Mouse (Mus musculus) naive thymus-derived CD4-positive, alpha-beta T cell, adult 2 months (primary cell): ENCODE measurements around the gene Ager.

Source experiments
- DNase-seq: peaks from one replicate; pipeline ENCODE4 v3.0.0-alpha.2; 2011; ENCODE audit warnings: low read depth

The Ager gene

DNA sequence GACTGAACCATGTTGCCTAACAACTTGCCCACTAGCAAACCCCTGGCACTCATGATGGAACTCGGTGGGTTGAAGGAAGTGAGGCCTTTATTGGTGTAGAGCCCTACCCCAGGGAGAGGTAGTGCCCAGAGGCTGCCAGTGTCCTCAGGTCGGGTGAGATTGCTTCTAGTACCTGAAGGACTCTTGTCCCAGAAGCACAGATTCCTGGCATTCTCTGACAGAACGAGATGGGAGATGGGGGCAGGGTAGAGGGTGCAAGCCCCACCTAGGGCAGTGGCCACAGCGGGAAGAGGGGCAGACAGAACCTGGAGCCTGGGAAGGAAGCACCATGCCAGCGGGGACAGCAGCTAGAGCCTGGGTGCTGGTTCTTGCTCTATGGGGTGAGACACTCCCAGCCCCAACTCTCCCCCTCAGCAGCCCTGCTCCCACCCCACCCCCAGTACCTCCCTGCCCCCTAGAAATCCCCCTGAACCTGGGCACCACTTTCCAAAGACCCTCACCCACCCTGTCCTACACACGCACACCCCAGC is at the start of gene Ager:
Gene Ager (plus strand): TSS at position 297 of the 530 bp plus-strand sequence.
- no peak for DNase-seq

DNA sequence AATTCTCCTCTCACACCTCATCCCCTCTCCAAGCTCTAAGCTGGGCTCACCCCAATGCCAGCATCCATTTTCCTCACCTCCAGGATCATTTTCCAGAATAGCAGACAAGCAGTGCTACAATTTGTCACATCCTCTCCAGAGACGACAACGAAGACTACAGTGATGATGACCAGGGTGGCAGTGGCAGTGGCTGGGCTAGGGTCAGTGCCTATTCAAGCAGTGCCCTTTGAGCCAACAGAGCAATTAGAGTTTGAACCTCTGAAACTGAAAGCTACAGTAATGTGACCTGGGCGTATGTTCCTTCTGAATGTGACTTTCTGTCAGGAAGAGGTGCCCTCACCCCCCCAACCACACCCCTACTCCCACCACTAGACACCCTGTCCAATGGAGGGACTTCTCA is 48.5 kb upstream of the Ager start:
- no peak for DNase-seq

DNA sequence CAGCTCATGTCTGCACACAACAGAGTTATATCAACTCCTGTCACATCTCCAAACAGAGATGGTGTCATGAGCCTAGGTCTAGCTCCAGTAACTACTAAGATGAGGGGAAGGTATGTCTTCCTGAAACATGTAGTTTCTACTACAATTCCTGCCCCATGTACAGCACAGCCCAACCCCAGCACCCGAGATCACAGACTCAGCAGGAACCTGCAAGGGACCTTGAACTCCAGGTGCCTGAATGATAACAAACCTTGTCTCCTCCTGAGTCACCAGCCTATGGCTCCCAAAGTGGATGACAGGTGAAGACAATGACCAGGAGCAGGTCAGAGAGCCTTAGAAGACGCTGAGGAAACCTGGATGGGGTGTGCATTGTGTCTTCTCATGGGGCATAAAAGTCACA is 47.8 kb upstream of the Ager start:
- DNase-seq: no peak

GRCm38 (mm10) chr17:34555483-34555882 is 42.2 kb upstream of the Ager start:
- DNase-seq: peak; percentile 84

- no peak for DNase-seq
These were observed 41.3 kb upstream of the Ager start for GRCm38 (mm10) chr17:34556406-34556805.

GRCm38 (mm10) chr17:34557411-34557810 is 40.3 kb upstream of the Ager start:
- no peak for DNase-seq

- DNase-seq: no peak
These were observed 38.5 kb upstream of the Ager start for GRCm38 (mm10) chr17:34559116-34559515.

DNA sequence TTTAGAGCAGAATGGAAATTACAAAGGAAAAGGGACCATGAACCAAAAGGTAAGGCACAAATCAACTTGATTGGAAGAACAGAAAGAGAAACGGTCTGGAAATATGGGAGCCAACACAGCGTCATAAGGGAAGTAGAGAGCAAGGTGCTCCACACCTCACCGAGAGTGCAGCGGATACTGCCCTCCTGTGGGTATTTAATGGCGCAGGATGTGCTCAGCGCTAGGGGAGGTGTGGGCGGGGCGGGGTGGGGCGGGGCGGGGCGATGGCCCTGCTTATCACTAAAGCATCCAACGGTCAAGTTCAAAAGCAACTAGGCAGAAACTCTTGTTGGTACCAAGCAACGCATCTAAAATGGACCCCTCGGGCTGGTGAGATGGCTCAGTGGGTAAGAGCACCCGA is 37.8 kb upstream of the Ager start:
- peak; percentile 40 for DNase-seq

DNA sequence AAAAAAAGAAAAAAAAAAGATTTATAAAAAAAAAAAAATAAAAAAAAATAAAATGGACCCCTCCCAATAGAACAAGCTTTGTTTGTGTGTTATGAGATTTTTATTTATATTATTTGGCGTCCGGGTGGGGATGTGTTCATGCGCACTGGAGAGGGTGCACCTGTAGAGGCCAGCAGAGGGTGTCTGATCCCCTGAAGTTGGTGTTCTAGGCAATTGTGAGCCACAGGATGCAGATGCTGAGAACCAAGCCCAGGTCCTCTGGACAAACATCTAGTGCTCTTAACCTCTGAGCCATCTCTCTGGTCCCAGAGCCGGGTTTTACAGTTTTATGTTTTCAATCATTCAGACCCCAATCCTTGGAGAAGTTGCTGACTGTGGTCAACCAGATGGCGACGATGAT is 37.2 kb upstream of the Ager start:
- no peak for DNase-seq

GRCm38 (mm10) chr17:34561200-34561599 is 36.5 kb upstream of the Ager start:
- peak; percentile 39 for DNase-seq

- no peak for DNase-seq
These were observed 35.1 kb upstream of the Ager start for GRCm38 (mm10) chr17:34562595-34562994.

DNA sequence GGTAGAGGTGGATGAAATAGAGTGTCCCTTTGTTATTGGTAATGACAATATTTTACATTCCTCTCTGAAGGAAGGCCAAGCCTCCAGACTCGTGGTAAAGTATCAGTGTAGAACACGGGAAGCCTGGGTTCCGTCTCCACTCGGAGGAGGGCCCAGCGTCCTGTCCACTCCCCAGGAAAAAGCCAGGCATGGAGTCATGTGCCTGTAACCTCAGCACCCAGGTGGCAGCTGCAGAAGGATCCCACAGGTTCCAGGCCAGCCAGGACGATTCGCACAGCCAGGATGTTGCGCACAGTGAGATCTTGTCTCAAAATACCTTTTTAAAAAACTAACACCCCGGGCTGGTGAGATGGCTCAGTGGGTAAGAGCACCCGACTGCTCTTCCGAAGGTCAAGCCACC is 34.3 kb upstream of the Ager start:
- DNase-seq: no peak

GRCm38 (mm10) chr17:34564003-34564421 is 33.6 kb upstream of the Ager start, which contains the start of gene Notch4:
Notch4 (plus strand) TSS chr17:34564268.
- no peak for DNase-seq

DNA sequence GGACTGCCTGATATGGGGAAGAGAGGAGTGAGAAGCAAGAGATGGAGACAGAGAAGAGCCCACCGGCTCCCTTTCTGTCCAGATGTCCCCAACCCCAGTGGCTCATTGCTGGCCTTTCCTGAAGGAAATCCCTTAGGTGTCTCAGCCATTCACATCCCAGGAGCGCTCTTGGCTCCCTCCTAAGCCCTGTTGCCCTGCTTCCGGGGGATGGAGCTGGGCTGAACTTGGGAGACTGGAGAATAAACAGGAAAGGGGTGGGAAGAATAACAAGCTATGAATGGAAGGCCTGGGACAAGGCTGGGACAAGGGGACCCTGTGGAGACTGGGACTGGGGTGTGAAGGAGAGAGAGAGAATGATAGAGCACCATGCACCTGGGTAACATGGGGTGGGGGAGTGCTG is 32.9 kb upstream of the Ager start:
- no peak for DNase-seq

GRCm38 (mm10) chr17:34567311-34567710 is 30.4 kb upstream of the Ager start:
- DNase-seq: no peak

- DNase-seq: no peak
These were observed 29.2 kb upstream of the Ager start for GRCm38 (mm10) chr17:34568421-34568820.

- no peak for DNase-seq
These were observed 27.7 kb upstream of the Ager start for GRCm38 (mm10) chr17:34569919-34570318.

- peak; percentile 61 for DNase-seq
These were observed 25.8 kb upstream of the Ager start for GRCm38 (mm10) chr17:34571875-34572274.

DNA sequence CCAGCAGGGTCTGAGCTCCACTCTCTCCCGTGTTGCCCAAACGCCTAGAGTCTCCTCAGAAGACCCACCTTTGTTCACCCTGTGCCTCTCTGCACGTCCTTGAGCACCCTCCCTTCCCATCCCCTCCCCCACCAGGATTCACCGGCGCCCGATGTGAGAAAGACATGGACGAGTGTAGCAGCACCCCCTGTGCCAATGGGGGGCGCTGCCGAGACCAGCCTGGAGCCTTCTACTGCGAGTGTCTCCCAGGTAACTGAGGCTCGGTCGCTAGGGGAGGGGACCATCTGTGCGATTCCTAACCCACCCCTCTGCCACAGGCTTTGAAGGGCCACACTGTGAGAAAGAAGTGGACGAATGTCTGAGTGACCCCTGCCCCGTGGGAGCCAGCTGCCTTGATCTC is 25.3 kb upstream of the Ager start:
- no peak for DNase-seq

- DNase-seq: no peak
These were observed 21.1 kb upstream of the Ager start for GRCm38 (mm10) chr17:34576577-34576976.

- DNase-seq: no peak
These were observed 19.6 kb upstream of the Ager start for GRCm38 (mm10) chr17:34578070-34578469.

GRCm38 (mm10) chr17:34582528-34582927 is 15.1 kb upstream of the Ager start:
- no peak for DNase-seq

DNA sequence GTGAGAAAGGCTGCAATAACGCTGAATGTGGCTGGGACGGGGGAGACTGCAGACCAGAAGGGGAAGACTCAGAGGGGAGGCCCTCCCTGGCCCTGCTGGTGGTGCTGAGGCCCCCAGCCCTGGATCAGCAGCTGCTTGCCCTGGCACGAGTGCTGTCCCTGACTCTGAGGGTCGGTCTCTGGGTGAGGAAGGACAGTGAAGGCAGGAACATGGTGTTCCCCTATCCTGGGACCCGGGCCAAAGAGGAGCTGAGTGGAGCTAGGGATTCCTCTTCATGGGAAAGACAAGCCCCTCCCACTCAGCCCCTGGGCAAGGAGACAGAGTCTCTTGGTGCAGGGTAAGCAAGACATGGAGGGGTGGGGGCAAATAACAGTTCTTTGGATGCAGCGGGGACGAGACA is 14.3 kb upstream of the Ager start:
- DNase-seq: no peak

DNA sequence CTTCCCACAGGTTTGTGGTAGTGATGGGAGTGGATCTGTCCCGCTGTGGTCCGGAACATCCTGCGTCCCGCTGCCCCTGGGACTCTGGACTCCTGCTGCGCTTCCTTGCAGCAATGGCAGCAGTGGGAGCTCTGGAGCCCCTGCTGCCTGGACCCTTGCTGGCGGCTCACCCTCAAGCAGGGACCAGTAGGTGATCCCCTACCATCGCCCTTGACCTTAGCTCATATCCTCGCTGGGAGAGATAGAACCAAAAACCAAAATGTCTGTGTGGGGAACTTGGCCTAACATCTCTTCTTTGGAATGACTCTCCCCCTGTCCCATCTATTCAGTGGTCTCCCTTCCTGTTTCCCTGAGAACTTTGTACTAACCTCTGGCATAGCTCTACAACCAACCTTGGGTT is 13.8 kb upstream of the Ager start:
- DNase-seq: no peak

DNA sequence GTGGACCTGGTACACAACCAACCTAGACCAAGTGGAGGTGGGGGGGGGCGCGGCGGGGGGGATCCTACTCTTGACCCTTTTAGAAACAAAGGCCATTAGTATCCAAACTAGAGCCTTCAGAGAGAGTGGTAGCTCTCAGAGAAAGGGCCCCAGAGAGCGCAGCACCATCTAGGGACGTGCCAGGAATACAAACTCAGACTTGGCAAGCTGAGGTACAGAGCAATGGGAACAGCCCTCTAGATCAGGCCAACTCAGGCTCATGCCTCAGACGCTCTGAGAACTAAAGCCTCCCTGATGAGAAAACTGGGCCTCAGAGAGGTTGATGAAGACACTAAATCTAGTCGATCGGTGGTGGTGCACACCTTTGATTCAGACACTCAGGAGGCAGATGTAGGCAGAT is 12.5 kb upstream of the Ager start:
- DNase-seq: no peak
